Mouse (Mus musculus): ENCODE results near the gene Gle1. TPM values are rescaled to one million over a fixed set of nuclear protein-coding genes. Genes with fewer than 3 reads are reported as not detected.
"Not testable (repeated sequence)": the region's sequence is repeated elsewhere in the genome, so short reads cannot be mapped to it uniquely, and the experiment has no call there.

The Gle1 gene
- polyA plus RNA-seq, 1 experiment from 2014 or later: 101 TPM

- H3K9ac ChIP-seq (replicated peaks; ENCODE audit: low read depth, low read length): no peak overlapping the region
- peaks cover 47% of the 10 kb centered on the region for H3K36me3 ChIP-seq (ENCODE audit: control insufficient read depth, insufficient read depth)
- no peak overlapping the region for H3K4me2 ChIP-seq (ENCODE audit: low read length)
- H3K27ac ChIP-seq (ENCODE audit: low read length): no peak overlapping the region
- H3K9me3 ChIP-seq (ENCODE audit: control insufficient read depth, low read length): no peaks in the 10 kb centered on the region
- no peaks in the 10 kb centered on the region for H3K27me3 ChIP-seq (replicated peaks; ENCODE audit: control insufficient read depth, insufficient read depth, low read length)
- WGBS: 92% methylated on average over 10 of the region's 10 CpGs
- H3K4me1 ChIP-seq (replicated peaks; ENCODE audit: control insufficient read depth, insufficient read depth, low read length): no peaks in the 10 kb centered on the region
- ATAC-seq: no peak
- H3K4me3 ChIP-seq (replicated peaks; ENCODE audit: low read length): no peak overlapping the region
These were observed 33.0 kb upstream of the Gle1 start for GRCm38 (mm10) chr2:29902194-29902593.

GRCm38 (mm10) chr2:29908171-29908570, 27.1 kb upstream of the Gle1 start:
- H3K36me3 ChIP-seq (ENCODE audit: control insufficient read depth, insufficient read depth): peaks cover 28% of the 10 kb centered on the region
- H3K27ac ChIP-seq (ENCODE audit: low read length); H3K9ac ChIP-seq (replicated peaks; ENCODE audit: low read depth, low read length); H3K4me1 ChIP-seq (replicated peaks; ENCODE audit: control insufficient read depth, insufficient read depth, low read length); H3K9me3 ChIP-seq (ENCODE audit: control insufficient read depth, low read length); H3K27me3 ChIP-seq (replicated peaks; ENCODE audit: control insufficient read depth, insufficient read depth, low read length); H3K4me2 ChIP-seq (ENCODE audit: low read length); H3K4me3 ChIP-seq (replicated peaks; ENCODE audit: low read length); ATAC-seq: not testable (repeated sequence)
- 89% methylated on average over 2 of the region's 2 CpGs for WGBS

- no peak overlapping the region for H3K4me2 ChIP-seq (ENCODE audit: low read length)
- no peak overlapping the region for H3K27ac ChIP-seq (ENCODE audit: low read length)
- ATAC-seq: no peak
- no peaks in the 10 kb centered on the region for H3K4me1 ChIP-seq (replicated peaks; ENCODE audit: control insufficient read depth, insufficient read depth, low read length)
- H3K4me3 ChIP-seq (replicated peaks; ENCODE audit: low read length): no peak overlapping the region
- no peaks in the 10 kb centered on the region for H3K9me3 ChIP-seq (ENCODE audit: control insufficient read depth, low read length)
- no peaks in the 10 kb centered on the region for H3K27me3 ChIP-seq (replicated peaks; ENCODE audit: control insufficient read depth, insufficient read depth, low read length)
- no peak overlapping the region for H3K9ac ChIP-seq (replicated peaks; ENCODE audit: low read depth, low read length)
- 86% methylated on average over 2 of the region's 2 CpGs for WGBS
- H3K36me3 ChIP-seq (ENCODE audit: control insufficient read depth, insufficient read depth): peaks cover 26% of the 10 kb centered on the region
These were observed 25.2 kb upstream of the Gle1 start for GRCm38 (mm10) chr2:29910042-29910441.

- Histone ChIP-seq H3K27me3 (replicated peaks; ENCODE audit: control insufficient read depth, insufficient read depth, low read length) (no peaks in the 10 kb centered on the region), H3K9ac (replicated peaks; ENCODE audit: low read depth, low read length) (no peak overlapping the region), H3K4me3 (replicated peaks; ENCODE audit: low read length) (no peak overlapping the region), H3K4me2 (ENCODE audit: low read length) (no peak overlapping the region), H3K27ac (ENCODE audit: low read length) (no peak overlapping the region), H3K9me3 (ENCODE audit: control insufficient read depth, low read length) (no peaks in the 10 kb centered on the region), H3K4me1 (replicated peaks; ENCODE audit: control insufficient read depth, insufficient read depth, low read length) (no peaks in the 10 kb centered on the region), H3K36me3 (ENCODE audit: control insufficient read depth, insufficient read depth) (peaks cover 38% of the 10 kb centered on the region)
- ATAC-seq: no peak
- 92% methylated on average over 11 of the region's 11 CpGs for WGBS
These were observed 17.6 kb upstream of the Gle1 start for GRCm38 (mm10) chr2:29917621-29918020.

GRCm38 (mm10) chr2:29922011-29922410, 13.2 kb upstream of the Gle1 start:
- H3K4me1 ChIP-seq (replicated peaks; ENCODE audit: control insufficient read depth, insufficient read depth, low read length): no peaks in the 10 kb centered on the region
- 67% methylated on average over 11 of the region's 11 CpGs for WGBS
- H3K9ac ChIP-seq (replicated peaks; ENCODE audit: low read depth, low read length): no peak overlapping the region
- H3K27ac ChIP-seq (ENCODE audit: low read length): no peak overlapping the region
- H3K4me2 ChIP-seq (ENCODE audit: low read length): no peak overlapping the region
- H3K4me3 ChIP-seq (replicated peaks; ENCODE audit: low read length): no peak overlapping the region
- peaks cover 45% of the 10 kb centered on the region for H3K36me3 ChIP-seq (ENCODE audit: control insufficient read depth, insufficient read depth)
- H3K9me3 ChIP-seq (ENCODE audit: control insufficient read depth, low read length): no peaks in the 10 kb centered on the region
- no peak for ATAC-seq
- no peaks in the 10 kb centered on the region for H3K27me3 ChIP-seq (replicated peaks; ENCODE audit: control insufficient read depth, insufficient read depth, low read length)

GRCm38 (mm10) chr2:29926542-29926941, 8.7 kb upstream of the Gle1 start:
- WGBS: 91% methylated on average over 5 of the region's 5 CpGs
- Histone ChIP-seq H3K9ac (replicated peaks; ENCODE audit: low read depth, low read length) (no peak overlapping the region), H3K36me3 (ENCODE audit: control insufficient read depth, insufficient read depth) (peaks cover 41% of the 10 kb centered on the region), H3K4me1 (replicated peaks; ENCODE audit: control insufficient read depth, insufficient read depth, low read length) (no peaks in the 10 kb centered on the region), H3K4me2 (ENCODE audit: low read length) (no peak overlapping the region), H3K27me3 (replicated peaks; ENCODE audit: control insufficient read depth, insufficient read depth, low read length) (no peaks in the 10 kb centered on the region), H3K27ac (ENCODE audit: low read length) (no peak overlapping the region), H3K9me3 (ENCODE audit: control insufficient read depth, low read length) (no peaks in the 10 kb centered on the region), H3K4me3 (replicated peaks; ENCODE audit: low read length) (no peak overlapping the region)
- ATAC-seq: no peak

- H3K36me3 ChIP-seq (ENCODE audit: control insufficient read depth, insufficient read depth): peaks cover 18% of the 10 kb centered on the region
These were observed 4.7 kb upstream of the Gle1 start for GRCm38 (mm10) chr2:29930506-29930905.

GRCm38 (mm10) chr2:29931194-29931593, 4.0 kb upstream of the Gle1 start:
- ATAC-seq: no peak
- Histone ChIP-seq H3K27me3 (replicated peaks; ENCODE audit: control insufficient read depth, insufficient read depth, low read length) (no peaks in the 10 kb centered on the region), H3K36me3 (ENCODE audit: control insufficient read depth, insufficient read depth) (peaks cover 16% of the 10 kb centered on the region)

More at GRCm38 (mm10) chr2:29930506-29930905, 4.7 kb upstream of the Gle1 start:
- no peak overlapping the region for H3K4me3 ChIP-seq (replicated peaks; ENCODE audit: low read length)
- H3K27me3 ChIP-seq (replicated peaks; ENCODE audit: control insufficient read depth, insufficient read depth, low read length): no peaks in the 10 kb centered on the region
- WGBS: 83% methylated on average over 10 of the region's 10 CpGs
- H3K4me1 ChIP-seq (replicated peaks; ENCODE audit: control insufficient read depth, insufficient read depth, low read length): no peaks in the 10 kb centered on the region
- H3K4me2 ChIP-seq (ENCODE audit: low read length): no peak overlapping the region
- ATAC-seq: no peak
- H3K9me3 ChIP-seq (ENCODE audit: control insufficient read depth, low read length): no peaks in the 10 kb centered on the region
- no peak overlapping the region for H3K9ac ChIP-seq (replicated peaks; ENCODE audit: low read depth, low read length)
- no peak overlapping the region for H3K27ac ChIP-seq (ENCODE audit: low read length)

GRCm38 (mm10) chr2:29940073-29940472, 4.8 kb downstream of the Gle1 start:
- no peak overlapping the region for H3K27ac ChIP-seq (ENCODE audit: low read length)
- no peak overlapping the region for H3K4me3 ChIP-seq (replicated peaks; ENCODE audit: low read length)
- peaks cover 9% of the 10 kb centered on the region for H3K4me1 ChIP-seq (replicated peaks; ENCODE audit: control insufficient read depth, insufficient read depth, low read length)
- peaks cover 33% of the 10 kb centered on the region for H3K36me3 ChIP-seq (ENCODE audit: control insufficient read depth, insufficient read depth)
- no peaks in the 10 kb centered on the region for H3K9me3 ChIP-seq (ENCODE audit: control insufficient read depth, low read length)
- no peak for ATAC-seq
- no peaks in the 10 kb centered on the region for H3K27me3 ChIP-seq (replicated peaks; ENCODE audit: control insufficient read depth, insufficient read depth, low read length)
- no peak overlapping the region for H3K4me2 ChIP-seq (ENCODE audit: low read length)
- WGBS: 89% methylated on average over 9 of the region's 9 CpGs
- H3K9ac ChIP-seq (replicated peaks; ENCODE audit: low read depth, low read length): no peak overlapping the region

More at GRCm38 (mm10) chr2:29931194-29931593, 4.0 kb upstream of the Gle1 start:
- Histone ChIP-seq H3K9ac (replicated peaks; ENCODE audit: low read depth, low read length) (no peak overlapping the region), H3K4me3 (replicated peaks; ENCODE audit: low read length) (no peak overlapping the region), H3K4me2 (ENCODE audit: low read length) (no peak overlapping the region), H3K4me1 (replicated peaks; ENCODE audit: control insufficient read depth, insufficient read depth, low read length) (peaks cover 5% of the 10 kb centered on the region), H3K27ac (ENCODE audit: low read length) (no peak overlapping the region), H3K9me3 (ENCODE audit: control insufficient read depth, low read length) (no peaks in the 10 kb centered on the region)
- WGBS: 81% methylated on average over 6 of the region's 6 CpGs

GRCm38 (mm10) chr2:29940826-29941225, 5.6 kb downstream of the Gle1 start:
- peaks cover 7% of the 10 kb centered on the region for H3K4me1 ChIP-seq (replicated peaks; ENCODE audit: control insufficient read depth, insufficient read depth, low read length)
- H3K27ac ChIP-seq (ENCODE audit: low read length): no peak overlapping the region
- no peaks in the 10 kb centered on the region for H3K27me3 ChIP-seq (replicated peaks; ENCODE audit: control insufficient read depth, insufficient read depth, low read length)
- WGBS: 92% methylated on average over 7 of the region's 7 CpGs
- H3K9me3 ChIP-seq (ENCODE audit: control insufficient read depth, low read length): no peaks in the 10 kb centered on the region
- peaks cover 37% of the 10 kb centered on the region for H3K36me3 ChIP-seq (ENCODE audit: control insufficient read depth, insufficient read depth)
- no peak overlapping the region for H3K4me2 ChIP-seq (ENCODE audit: low read length)
- no peak overlapping the region for H3K4me3 ChIP-seq (replicated peaks; ENCODE audit: low read length)
- no peak overlapping the region for H3K9ac ChIP-seq (replicated peaks; ENCODE audit: low read depth, low read length)
- no peak for ATAC-seq
